Mouse (Mus musculus) heart, embryonic 12.5 days (tissue): ENCODE data around the gene Lrrn3. TPM values are rescaled to one million over a fixed set of nuclear protein-coding genes. Genes with fewer than 3 reads are reported as not detected.

ENCODE experiments used
- ATAC-seq: fragments of 200-750 bp; cut with Nextera tagmentation; 2 replicates; pipeline ENCODE4 v1.8.0; 2017; ENCODE audit warnings: moderate TSS enrichment, moderate library complexity; ENCODE audit not compliant: insufficient number of reproducible peaks, low FRiP score
- H3K27ac ChIP-seq: fragments of 300-500 bp; sonication (generic); 2 replicates; pipeline ENCODE4 v1.5.1; 2016; ENCODE audit warnings: mild to moderate bottlenecking, moderate library complexity; ENCODE audit not compliant: poor library complexity, severe bottlenecking
- H3K27me3 ChIP-seq: fragments of 300-500 bp; sonication (generic); replicated peaks from 2 replicates; pipeline ENCODE4 v1.6.1; 2016; ENCODE audit warnings: mild to moderate bottlenecking, moderate library complexity
- H3K36me3 ChIP-seq: fragments of 300-500 bp; sonication (generic); 2 replicates; pipeline ENCODE4 v1.6.1; 2016; ENCODE audit warnings: mild to moderate bottlenecking, moderate library complexity
- H3K4me1 ChIP-seq: fragments of 300-500 bp; sonication (generic); replicated peaks from 2 replicates; pipeline ENCODE4 v1.6.1; 2016; ENCODE audit warnings: mild to moderate bottlenecking
- H3K4me2 ChIP-seq: fragments of 300-500 bp; sonication (generic); 2 replicates; pipeline ENCODE4 v1.6.1; 2016; ENCODE audit warnings: mild to moderate bottlenecking, moderate library complexity
- H3K4me3 ChIP-seq: fragments of 300-500 bp; sonication (generic); 2 replicates; pipeline ENCODE4 v1.5.1; 2016; ENCODE audit warnings: mild to moderate bottlenecking
- H3K9ac ChIP-seq: fragments of 300-500 bp; sonication (generic); 2 replicates; pipeline ENCODE4 v1.6.1; 2016; ENCODE audit warnings: mild to moderate bottlenecking, moderate library complexity
- H3K9me3 ChIP-seq: fragments of 300-500 bp; sonication (generic); replicated peaks from 2 replicates; pipeline ENCODE4 v1.6.1; 2016; ENCODE audit warnings: mild to moderate bottlenecking, moderate library complexity
- WGBS: fragments of 180-500 bp; shearing (Covaris S2); methylation state at CpG from one replicate; pipeline ENCODE4 v1.1.7; 2016; 5-methylcytosine and 5-hydroxymethylcytosine counted together
- polyA plus RNA-seq: library from polyadenylated mRNA; unstranded; fragments of >200 nt; fragmentation: Nextera tagmentation; extraction: Ambion mirVana; gene quantifications from 2 replicates; pipeline ENCODE4 v1.2.1, GENCODE M21; 2016

Gene Lrrn3
- 5.2 and 6.3 TPM in 2 replicates for polyA plus RNA-seq

DNA sequence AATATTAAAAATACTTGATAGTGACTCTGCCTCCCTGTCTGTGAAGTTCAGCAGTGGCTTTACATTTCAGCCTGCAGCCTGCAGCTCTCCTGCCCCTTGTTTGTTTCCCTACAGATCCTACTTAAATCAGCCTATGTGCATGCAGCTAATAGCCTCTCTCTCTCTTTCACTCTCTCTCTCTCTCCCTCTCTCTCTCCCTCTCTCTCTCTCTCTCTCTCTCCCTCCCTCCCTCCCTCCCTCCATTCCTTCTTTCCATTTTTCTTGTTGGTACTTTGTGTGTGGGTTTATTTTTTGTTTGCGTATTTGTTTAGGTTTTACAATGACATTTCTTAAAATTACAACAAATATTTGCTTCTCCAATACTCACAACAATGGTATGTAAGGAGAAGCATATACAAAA lies at the start of gene Lrrn3:
TSS of gene Lrrn3 (minus strand) at position 101 of the 400 bp plus-strand sequence.
- no peaks in the 10 kb centered on the region for H3K27me3 ChIP-seq
- no peak within 1 kb of the TSS for H3K27ac ChIP-seq
- peak within 1 kb of the TSS; percentile 52 for H3K4me3 ChIP-seq
- peaks cover 13% of the 10 kb centered on the region; the same call in 1 of the 2 replicates for H3K4me1 ChIP-seq
- 95% methylated on average over 1 of the region's 1 CpGs for WGBS
- peak within 1 kb of the TSS; percentile 37; the same call in 1 of the 2 replicates for H3K9ac ChIP-seq
- no peaks in the 10 kb centered on the region for H3K36me3 ChIP-seq
- no peak for ATAC-seq
- peak within 1 kb of the TSS; percentile 76 for H3K4me2 ChIP-seq
- H3K9me3 ChIP-seq: no peaks in the 10 kb centered on the region

DNA sequence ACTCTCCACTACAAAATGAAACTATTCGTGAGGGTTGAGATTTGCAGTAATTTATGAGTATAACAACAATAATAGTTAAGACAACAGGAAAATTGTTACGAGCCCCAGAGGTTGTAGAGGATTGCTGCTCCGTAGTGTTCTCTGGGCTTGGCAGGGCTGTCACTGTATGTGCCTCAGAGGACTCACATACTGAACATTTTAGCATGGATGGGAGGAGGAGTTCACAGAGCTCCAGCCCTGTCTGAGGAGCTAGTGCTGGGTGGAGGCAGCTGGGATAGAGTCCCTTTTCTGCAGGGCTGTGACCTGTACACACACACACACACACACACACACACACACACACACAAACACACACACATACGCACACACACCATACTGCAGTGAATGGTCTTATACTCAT lies 42.2 kb upstream of the Lrrn3 start:
- no peaks in the 10 kb centered on the region for H3K27me3 ChIP-seq
- H3K9me3 ChIP-seq: no peaks in the 10 kb centered on the region
- H3K4me3 ChIP-seq: no peak overlapping the region
- ATAC-seq: no peak
- WGBS: 78% methylated on average over 4 of the region's 4 CpGs
- H3K9ac ChIP-seq: no peak overlapping the region
- no peak overlapping the region for H3K4me2 ChIP-seq
- no peak overlapping the region for H3K27ac ChIP-seq
- H3K36me3 ChIP-seq: no peaks in the 10 kb centered on the region
- H3K4me1 ChIP-seq: no peaks in the 10 kb centered on the region

DNA sequence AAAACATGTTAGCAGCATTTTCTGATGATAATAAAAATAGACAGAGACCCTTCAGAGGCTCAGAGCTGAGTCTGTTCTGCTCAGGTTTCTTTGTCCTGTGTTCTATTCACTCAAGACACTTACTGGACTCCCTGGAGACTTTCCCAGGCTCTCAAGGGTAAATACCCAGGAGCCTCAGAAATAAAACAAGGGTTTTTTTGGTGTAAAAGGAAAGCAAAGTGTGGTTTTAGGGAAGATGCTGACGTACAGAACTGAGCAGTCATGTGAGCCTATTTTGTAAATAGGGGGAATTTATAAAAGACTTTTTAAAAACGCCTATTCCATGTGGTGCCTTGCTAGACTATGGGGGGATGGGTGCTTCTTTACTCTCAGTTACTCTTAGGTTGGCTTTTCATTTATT lies 40.5 kb upstream of the Lrrn3 start:
- no peak overlapping the region for H3K4me3 ChIP-seq
- H3K4me2 ChIP-seq: no peak overlapping the region
- WGBS: 72% methylated on average over 2 of the region's 2 CpGs
- H3K27ac ChIP-seq: no peak overlapping the region
- H3K36me3 ChIP-seq: no peaks in the 10 kb centered on the region
- H3K9me3 ChIP-seq: no peaks in the 10 kb centered on the region
- H3K27me3 ChIP-seq: no peaks in the 10 kb centered on the region
- H3K4me1 ChIP-seq: no peaks in the 10 kb centered on the region
- no peak overlapping the region for H3K9ac ChIP-seq
- no peak for ATAC-seq

DNA sequence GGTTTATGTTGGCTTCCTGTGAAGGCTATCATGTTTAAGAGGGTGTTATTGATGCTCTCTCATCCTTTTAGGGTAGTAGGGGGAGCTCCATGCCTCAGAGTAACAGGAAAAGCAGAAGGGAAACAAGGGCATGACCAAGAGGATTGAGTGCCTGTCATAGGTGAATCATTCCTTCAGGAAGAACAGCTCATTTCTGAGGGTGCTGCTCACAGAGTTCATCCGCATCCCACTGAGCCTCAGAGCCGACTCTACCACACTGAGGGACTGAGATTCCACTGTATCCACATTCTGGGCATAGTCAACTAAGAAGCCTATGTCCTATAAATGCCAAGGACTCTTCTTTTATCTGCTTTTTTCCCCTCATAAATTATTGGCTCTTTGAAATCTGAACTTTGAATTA lies 35.4 kb upstream of the Lrrn3 start:
- no peak for ATAC-seq
- no peaks in the 10 kb centered on the region for H3K9me3 ChIP-seq
- H3K27ac ChIP-seq: no peak overlapping the region
- H3K4me3 ChIP-seq: no peak overlapping the region
- no peaks in the 10 kb centered on the region for H3K4me1 ChIP-seq
- H3K4me2 ChIP-seq: no peak overlapping the region
- no peaks in the 10 kb centered on the region for H3K27me3 ChIP-seq
- 78% methylated on average over 2 of the region's 2 CpGs for WGBS
- H3K36me3 ChIP-seq: no peaks in the 10 kb centered on the region
- H3K9ac ChIP-seq: no peak overlapping the region

DNA sequence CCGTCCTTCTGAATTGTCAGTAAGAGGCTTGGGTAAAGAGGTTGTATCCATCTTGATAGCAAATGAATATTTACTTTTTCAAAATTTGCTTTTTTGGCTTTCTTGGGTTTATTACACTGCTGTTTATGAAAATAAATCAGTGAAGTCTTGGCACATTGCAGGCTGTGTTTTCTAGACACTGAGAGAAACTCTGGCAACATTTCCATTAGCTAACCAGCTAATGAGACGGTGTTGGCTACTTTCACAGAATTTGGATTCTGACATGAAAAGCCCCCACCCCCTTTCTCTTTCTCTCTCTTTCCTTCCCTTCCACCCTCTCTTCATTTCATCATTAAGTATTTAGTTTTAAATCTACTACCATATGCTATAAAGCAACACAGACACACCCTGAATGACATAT lies 34.1 kb upstream of the Lrrn3 start:
- no peaks in the 10 kb centered on the region for H3K36me3 ChIP-seq
- no peak for ATAC-seq

DNA sequence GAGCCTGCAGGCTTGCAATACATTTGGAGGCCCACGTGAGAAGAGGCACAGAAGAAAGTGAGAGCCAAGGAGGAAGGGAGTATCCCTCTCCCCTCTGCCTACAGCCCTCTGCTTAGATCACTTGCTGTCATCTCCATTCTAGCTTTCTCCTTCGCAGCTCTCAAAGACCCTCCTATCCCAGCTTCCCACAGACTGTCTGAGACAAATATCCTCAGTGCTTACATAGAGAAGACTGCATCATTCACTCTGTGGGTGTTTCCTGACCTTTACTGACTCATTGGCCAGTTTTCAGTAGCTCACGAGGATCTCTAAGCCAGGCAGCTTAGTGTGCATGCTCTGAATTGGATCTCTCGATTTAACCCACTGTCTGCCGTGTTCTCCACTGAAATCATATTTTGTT lies 32.7 kb upstream of the Lrrn3 start:
- Histone ChIP-seq H3K4me3 (no peak overlapping the region), H3K9ac (no peak overlapping the region), H3K9me3 (no peaks in the 10 kb centered on the region), H3K36me3 (no peaks in the 10 kb centered on the region), H3K4me2 (no peak overlapping the region), H3K27ac (no peak overlapping the region), H3K4me1 (no peaks in the 10 kb centered on the region), H3K27me3 (no peaks in the 10 kb centered on the region)
- ATAC-seq: no peak
- WGBS: 52% methylated on average over 5 of the region's 5 CpGs

More for the DNA sequence above, 34.1 kb upstream of the Lrrn3 start:
- Histone ChIP-seq H3K4me3 (no peak overlapping the region), H3K9ac (no peak overlapping the region), H3K9me3 (no peaks in the 10 kb centered on the region), H3K27me3 (no peaks in the 10 kb centered on the region), H3K4me2 (no peak overlapping the region), H3K4me1 (no peaks in the 10 kb centered on the region), H3K27ac (no peak overlapping the region)
- 75% methylated on average over 2 of the region's 2 CpGs for WGBS

DNA sequence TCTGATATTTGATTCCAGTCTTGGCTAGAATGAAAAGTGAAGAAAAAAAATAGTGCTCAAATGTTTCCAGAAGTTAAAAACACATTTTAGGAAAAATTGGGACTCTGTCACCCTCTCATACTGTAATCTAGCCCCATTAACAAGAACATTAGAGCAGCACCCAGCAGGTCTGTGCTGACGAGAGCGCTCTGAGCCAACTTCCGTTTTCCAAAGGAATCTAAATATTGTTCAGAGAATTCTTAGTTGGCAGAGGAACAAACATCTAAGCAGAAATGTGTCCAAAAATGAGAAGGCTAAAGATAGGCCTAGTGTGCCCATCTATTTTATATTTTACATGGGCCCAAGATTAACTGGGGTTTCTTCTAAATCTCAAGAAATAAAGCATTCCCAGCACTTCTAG lies 24.4 kb upstream of the Lrrn3 start:
- Histone ChIP-seq H3K9ac (no peak overlapping the region), H3K4me1 (no peaks in the 10 kb centered on the region), H3K36me3 (no peaks in the 10 kb centered on the region), H3K4me2 (no peak overlapping the region), H3K4me3 (no peak overlapping the region), H3K9me3 (no peaks in the 10 kb centered on the region), H3K27me3 (no peaks in the 10 kb centered on the region), H3K27ac (no peak overlapping the region)
- ATAC-seq: no peak
- WGBS: 81% methylated on average over 3 of the region's 3 CpGs

DNA sequence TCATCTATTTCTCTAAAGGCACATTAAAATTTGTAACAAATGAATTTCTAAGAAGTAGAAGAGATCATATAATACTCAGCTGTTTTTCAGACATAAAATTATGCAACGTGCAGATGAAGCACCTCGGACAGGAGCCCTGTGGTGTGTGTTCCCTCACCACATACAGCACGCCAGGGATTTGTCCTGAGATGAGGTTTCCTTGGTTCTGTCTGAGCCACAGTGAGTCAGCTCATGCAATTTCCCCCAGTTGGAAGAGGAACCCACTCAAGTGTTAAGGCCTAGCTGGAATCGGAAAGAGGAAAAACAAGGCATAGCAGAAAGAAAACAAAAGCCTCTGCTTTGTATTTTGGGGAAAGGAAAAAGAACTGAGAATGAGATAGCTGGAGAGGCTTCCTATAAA lies 22.4 kb upstream of the Lrrn3 start:
- no peaks in the 10 kb centered on the region for H3K27me3 ChIP-seq
- no peak overlapping the region for H3K27ac ChIP-seq
- no peaks in the 10 kb centered on the region for H3K9me3 ChIP-seq
- no peak for ATAC-seq
- no peaks in the 10 kb centered on the region for H3K4me1 ChIP-seq
- H3K36me3 ChIP-seq: no peaks in the 10 kb centered on the region
- no peak overlapping the region for H3K4me2 ChIP-seq
- no peak overlapping the region for H3K9ac ChIP-seq
- H3K4me3 ChIP-seq: no peak overlapping the region
- 75% methylated on average over 4 of the region's 4 CpGs for WGBS

DNA sequence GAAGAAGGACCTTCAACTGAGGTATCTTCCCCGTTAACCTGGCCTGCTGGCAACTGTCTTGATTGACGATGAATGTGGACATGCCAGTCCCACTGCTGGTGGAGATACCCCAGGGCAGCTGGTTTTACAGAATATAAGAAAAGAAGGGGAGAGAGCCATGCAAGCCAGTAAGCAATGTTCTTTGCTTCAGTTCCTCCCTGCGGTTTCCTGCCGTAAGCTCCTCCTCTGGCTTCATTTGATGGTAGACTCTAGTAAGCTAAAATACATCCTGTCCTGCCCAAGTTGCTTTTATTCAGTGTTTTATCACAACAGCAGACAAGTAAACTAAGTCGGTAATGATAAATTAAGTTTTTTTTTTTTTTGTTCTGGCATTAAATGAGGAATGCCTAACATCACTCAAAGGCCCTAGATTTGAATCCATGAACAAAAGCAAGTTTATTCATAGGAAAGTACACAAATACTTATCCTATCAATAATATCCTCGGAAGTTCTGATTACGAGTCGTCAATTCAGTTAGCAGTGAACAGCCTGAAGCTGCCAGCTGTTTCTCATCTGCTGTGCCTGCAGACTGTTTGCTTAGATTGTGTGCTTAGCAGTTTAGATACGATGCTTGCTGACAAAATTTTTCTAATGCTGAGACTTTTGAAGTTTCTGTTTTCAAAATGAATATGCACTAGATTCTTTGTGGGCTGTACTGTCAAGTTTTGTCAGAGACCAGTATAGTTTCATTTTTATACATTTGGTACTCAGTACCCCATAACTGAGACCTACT lies 14.0 kb upstream of the Lrrn3 start:
- no peak overlapping the region for H3K4me3 ChIP-seq
- no peak overlapping the region for H3K27ac ChIP-seq
- no peak overlapping the region for H3K9ac ChIP-seq
- no peak for ATAC-seq
- no peaks in the 10 kb centered on the region for H3K27me3 ChIP-seq
- H3K36me3 ChIP-seq: no peaks in the 10 kb centered on the region
- H3K9me3 ChIP-seq: no peaks in the 10 kb centered on the region
- WGBS: 61% methylated on average over 9 of the region's 9 CpGs
- H3K4me1 ChIP-seq: no peaks in the 10 kb centered on the region
- no peak overlapping the region for H3K4me2 ChIP-seq

DNA sequence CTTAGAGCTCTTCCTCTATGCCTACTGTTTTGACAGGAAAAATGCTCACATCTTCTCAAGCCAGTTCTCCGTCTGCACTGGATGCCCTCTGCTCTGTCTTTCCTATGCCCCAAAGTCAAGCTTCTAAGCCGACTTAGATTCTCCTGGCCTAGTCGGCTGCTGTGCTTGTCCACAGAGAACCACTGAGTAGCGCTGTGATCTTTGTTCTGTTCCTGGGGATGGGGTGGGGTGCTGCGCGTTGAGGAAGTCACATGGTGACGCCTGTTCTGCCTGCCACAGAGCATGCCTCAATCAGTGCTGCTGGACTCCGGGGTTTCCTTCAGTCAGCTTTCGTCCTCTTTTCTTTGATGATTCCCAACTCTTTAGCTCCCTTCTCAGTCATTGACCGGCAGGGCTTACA lies 8.4 kb upstream of the Lrrn3 start:
- H3K9me3 ChIP-seq: no peaks in the 10 kb centered on the region

DNA sequence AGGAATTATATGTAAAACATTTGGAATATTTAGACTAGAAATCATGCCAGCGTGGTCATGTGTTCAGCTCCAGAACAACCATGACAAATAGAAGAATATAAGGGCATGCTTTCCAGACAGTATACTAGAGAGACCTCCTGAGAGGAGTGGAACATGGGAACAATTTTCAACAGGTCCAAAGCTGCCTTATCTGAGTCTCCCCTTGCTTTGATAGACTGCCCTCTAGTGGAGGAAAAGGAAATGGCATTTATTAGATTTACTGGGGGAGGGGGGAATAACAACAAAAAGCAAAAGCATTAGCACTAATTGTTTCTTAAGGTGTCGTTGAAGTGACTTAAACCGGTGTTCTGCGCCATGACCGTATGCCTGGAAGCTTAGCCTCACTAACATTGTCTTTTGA lies 774 bp upstream of the Lrrn3 start:
- no peak overlapping the region for H3K4me3 ChIP-seq
- H3K36me3 ChIP-seq: no peaks in the 10 kb centered on the region
- 25% methylated on average over 5 of the region's 5 CpGs for WGBS
- H3K27me3 ChIP-seq: no peaks in the 10 kb centered on the region
- no peak overlapping the region for H3K27ac ChIP-seq
- H3K9ac ChIP-seq: no peak overlapping the region
- ATAC-seq: no peak
- H3K4me1 ChIP-seq: peaks cover 13% of the 10 kb centered on the region; the same call in 1 of the 2 replicates
- no peaks in the 10 kb centered on the region for H3K9me3 ChIP-seq
- H3K4me2 ChIP-seq: no peak overlapping the region

More for the DNA sequence above, 8.4 kb upstream of the Lrrn3 start:
- WGBS: 33% methylated on average over 10 of the region's 10 CpGs
- H3K27me3 ChIP-seq: no peaks in the 10 kb centered on the region
- H3K9ac ChIP-seq: no peak overlapping the region
- no peak overlapping the region for H3K27ac ChIP-seq
- H3K4me3 ChIP-seq: no peak overlapping the region
- no peaks in the 10 kb centered on the region for H3K36me3 ChIP-seq
- no peaks in the 10 kb centered on the region for H3K4me1 ChIP-seq
- peak overlapping the region; percentile 3; the same call in 1 of the 2 replicates for H3K4me2 ChIP-seq
- ATAC-seq: no peak
